Mouse (Mus musculus): ENCODE measurements around the gene Vegfb. TPM values are rescaled to one million over a fixed set of nuclear protein-coding genes. Genes with fewer than 3 reads are reported as not detected.

The Vegfb gene
- total RNA-seq (2021): 10 to 100 TPM; 73.4 to 94.4 TPM
- long read RNA-seq, experiment 1, transcript Vegfb-201 (7 exons, 1,281 nt): major isoform, 38 of 84 reads
- long read RNA-seq, experiment 1, transcript Vegfb-202 (7 exons, 1,158 nt): minor isoform, 30 of 84 reads
- long read RNA-seq, experiment 1, partial matches to known transcripts: 7 of 84 reads
- long read RNA-seq, experiment 1, other reads (novel, unspliced or antisense): 9 of 84 reads
- long read RNA-seq, experiment 2, transcript Vegfb-202 (7 exons, 1,158 nt): major isoform, 60 of 94 reads
- long read RNA-seq, experiment 2, transcript Vegfb-201 (7 exons, 1,281 nt): minor isoform, 25 of 94 reads
- long read RNA-seq, experiment 2, partial matches to known transcripts: 4 of 94 reads
- long read RNA-seq, experiment 2, other reads (novel, unspliced or antisense): 5 of 94 reads

DNA sequence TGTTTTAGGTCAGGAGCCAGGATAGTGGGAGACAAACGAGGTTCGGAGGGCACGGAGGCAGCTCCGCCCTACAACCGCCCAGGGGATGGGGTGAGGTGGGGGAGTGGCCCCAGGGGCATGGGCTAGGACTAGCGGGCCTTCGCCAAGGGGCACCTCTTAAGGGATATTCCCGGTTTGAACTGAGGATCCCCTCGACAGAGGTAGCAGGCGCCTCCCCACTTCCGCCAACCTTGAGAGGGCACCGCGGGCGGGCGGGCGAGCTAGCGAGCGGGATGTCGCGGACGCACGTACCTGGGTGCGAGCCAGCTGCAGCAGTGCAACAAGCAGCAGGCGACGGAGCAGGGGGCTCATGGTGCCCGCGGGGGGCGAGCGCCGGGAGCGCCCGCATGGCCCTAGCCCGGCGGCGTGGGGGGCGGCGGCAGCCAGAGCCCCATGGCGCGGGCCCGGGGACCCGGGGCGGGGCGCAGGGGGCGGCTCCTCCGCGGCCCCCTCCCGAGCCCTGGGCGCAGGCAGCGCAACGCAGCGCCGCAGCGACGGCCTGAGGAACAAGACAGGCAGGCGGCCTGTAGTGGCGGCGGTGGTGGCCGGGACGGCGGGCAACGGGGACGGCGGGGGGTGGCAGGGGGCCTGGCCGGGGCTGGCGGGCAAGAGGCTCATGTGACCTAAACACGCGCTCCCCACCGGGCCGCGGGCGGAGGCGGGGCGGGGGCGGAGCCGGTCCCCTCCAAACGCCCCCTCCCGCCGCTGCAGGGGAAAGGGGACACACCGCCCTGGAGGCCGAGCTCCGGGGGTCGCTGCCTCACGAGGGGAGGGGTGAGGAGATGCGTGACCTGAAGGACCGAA, at the start of gene Vegfb:
Vegfb (minus strand) TSS at position 591 of the 843 bp plus-strand sequence.
- peak; percentile 72 for DNase-seq

DNA sequence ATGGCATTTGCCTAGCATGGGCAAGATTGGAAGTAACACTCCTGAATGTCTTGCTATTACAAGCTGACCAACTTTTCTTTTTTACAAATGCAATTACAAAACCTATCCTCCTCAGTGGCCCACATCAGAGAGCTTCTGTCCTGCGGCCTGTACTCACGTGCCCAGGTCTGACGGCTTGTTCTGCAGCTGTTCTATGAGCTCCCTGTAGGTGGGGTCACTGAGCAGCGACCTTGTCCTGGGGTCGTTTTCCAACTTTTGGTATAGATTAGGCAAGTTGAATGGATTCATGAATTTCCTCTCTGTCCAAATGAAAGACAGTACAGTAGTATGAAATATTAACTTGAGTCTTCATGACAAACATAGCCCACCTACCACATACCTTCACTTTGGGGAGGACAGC, 46.6 kb upstream of the Vegfb start:
- DNase-seq: no peak

DNA sequence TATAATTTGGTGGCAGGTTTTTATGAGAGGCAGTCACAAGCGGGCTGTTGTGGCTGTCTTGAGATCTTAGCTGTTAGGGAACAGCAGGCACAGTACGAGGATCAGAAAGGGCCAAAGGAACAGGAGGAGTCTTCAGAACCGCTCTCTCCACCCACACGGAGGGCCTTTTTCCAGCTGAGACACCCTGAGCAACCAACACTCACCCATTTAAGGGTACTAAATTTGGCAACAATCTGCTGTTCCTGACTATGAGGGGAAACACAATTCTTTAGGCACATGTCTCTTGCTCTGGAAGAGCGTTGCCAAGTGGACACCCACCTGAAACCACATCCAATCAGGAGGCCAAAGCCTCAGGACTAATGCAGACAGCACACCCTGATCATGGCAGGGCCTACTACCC, 42.1 kb upstream of the Vegfb start:
- no peak for DNase-seq

DNA sequence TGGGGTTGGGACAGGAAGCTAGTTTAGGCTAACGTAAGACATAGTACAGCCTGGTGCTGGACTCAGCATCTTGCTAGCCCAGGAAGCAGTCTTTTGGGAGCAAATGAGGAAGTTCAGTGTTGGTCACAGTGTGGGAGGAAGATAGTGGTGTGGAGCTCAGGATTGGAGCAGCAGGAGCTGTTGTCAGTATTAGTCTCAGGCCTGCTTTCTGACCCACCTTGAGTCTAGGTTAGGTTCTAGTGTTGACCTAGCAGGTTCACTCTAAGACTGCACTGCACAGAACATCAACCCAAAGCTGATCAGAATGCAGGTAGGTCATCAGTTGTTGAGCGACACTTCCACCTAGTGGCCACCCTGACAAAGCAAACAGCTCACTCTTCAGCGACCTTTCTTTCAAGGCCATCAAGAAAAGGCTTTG, 32.8 kb upstream of the Vegfb start:
- no peak for DNase-seq

DNA sequence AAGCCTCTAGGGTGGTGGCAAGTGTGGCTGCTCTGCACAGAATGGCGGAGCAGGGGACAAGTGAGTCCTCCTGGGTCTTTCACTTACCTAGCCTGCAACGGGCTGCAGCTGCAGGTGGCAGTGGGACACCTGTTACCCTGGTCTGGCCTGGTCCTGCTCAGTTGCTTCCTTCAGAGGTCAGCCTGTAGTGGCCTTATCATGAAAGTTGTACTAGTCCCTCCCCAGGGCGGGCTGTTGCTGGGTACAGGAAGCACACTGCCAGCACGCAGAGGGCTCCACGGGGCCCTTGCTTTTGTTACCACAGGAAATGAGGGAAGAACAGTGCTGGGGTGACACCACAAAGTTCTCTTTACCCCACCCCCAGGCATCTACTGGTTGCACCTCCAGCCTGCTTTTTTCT, 31.7 kb upstream of the Vegfb start, which contains the start of gene Fermt3:
Fermt3 (minus strand) TSS at position 279 of the 400 bp plus-strand sequence.
- no peak for DNase-seq

DNA sequence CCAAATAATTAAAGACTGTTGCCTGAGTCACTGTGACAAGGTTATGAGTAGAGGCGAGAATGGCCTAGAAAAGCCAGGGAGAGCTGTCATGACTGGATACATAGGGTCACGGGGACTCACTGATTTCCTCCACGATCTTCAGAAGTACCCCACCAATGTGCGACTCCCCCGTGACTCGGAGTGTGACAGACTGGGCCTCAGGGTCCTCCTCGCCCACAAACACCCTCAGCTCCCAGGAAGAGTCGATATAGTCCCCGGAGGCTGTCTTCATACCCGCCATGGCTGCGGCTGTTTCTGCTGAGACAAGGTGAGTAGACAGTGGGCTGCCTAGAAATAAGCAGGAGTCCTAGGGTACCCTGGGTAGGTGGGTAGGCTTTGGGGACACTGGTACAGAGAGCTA, 31.1 kb upstream of the Vegfb start:
- no peak for DNase-seq

DNA sequence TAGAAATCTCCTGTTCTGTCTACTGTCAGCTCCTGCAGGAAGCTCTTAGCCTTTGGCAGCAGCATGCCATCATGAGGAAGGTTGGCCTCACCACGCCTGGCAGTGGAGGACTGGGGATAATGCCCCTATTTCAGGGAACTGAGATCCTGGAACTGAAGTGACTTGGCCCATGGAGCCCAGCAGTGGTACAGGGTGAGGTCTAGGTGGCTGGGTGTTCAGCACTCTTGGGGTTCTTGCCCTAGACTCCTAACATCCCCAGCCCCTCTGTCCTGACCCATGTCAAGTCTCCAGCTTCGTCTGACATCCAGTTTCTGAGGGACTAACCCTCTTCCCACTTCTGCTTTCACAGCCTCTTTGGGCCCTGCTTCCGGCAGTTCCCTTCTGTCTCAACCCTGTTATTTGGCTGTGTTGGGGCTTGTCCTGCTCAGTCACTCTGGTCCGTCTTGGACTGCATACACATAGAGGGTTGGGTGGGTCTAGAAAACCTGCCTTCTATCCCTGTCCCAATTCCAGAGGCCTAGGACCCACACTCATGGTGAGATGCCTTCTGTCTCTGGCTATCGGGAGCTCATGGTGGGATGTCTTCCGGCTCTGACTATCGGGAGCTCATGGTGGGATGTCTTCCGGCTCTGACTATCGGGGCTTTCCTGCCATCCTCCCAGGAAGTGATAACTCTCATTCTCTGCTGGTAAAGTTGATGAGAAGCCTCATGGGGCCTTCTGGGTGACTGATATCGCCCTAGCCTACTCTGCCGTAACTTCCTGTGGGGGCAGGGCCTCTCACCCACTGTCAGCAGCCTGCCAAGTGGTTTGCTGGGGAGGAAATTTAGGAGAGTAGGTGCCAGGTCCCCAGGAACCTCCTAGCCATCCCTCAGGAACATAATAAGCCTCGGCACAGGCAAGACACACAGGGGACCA, 30.3 kb upstream of the Vegfb start:
- no peak for DNase-seq

DNA sequence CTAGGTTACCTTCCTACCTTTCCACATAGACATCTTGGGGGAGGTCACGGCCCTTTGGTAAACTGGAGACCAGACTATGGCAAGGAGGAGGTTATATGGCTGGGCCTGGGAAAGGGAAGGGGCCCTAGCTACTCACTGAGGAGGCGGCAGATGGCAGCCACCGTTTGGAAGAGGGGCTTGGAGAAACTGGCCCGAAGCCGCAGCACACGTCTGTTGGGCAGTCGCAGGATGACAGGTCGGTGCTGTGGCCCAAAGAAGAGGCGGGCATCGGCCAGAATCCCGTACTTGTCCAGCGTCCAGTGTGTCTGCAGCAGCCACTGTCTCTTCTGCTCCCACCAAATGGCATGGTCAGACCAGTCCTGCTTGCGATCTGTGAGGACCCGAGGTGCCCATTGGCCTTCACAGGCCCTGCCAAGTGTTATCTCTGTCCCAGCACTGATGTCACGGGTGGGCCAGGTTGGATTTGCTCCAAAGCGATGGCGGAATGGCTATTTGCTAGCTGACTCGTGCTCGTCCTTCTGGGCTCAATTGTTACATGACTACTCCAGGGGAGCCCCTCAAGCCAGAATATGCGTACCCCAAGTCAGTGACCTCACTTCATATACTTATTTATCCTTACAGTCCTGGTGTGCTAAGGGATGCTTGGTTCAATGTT, 27.2 kb upstream of the Vegfb start:
- DNase-seq: no peak

DNA sequence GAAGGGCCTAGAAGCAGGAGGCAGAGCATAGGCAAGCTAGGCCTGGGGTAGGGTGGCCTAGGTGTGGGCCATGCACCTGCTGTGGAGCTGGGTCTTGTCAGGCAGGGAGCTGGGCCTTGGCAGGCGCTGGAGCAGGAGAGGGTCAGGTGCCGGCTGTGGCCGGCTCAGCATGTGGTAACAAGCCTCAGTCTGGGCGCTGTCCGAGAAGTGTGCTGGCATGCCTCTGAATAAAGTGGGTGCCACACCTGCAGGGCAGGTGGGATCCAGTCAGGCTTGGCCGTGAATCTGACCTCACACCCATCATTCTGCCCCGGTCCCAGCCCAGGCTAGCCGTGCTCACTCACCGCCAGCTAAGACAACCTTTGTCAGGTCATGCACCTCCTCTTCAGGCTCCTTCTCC, 26.5 kb upstream of the Vegfb start:
- no peak for DNase-seq

DNA sequence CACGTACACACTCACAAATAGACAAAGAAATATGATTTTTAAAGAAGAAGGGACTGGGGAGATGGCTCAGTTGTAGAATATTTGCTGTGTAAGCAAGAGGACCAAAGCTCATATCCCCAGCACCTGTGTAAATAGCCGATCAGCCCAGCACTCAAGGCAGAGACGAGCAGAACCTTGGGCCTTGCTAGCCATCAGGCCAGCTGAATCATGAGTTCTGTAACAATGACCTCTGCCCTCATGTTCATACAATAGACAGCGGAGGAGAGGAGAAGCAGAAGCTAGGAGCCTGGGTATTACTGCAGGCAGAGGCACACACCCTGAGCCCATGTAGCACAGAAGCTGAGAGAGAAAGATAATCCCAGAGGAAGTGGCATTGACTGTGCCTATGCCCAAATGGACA, 25.0 kb upstream of the Vegfb start:
- DNase-seq: no peak

DNA sequence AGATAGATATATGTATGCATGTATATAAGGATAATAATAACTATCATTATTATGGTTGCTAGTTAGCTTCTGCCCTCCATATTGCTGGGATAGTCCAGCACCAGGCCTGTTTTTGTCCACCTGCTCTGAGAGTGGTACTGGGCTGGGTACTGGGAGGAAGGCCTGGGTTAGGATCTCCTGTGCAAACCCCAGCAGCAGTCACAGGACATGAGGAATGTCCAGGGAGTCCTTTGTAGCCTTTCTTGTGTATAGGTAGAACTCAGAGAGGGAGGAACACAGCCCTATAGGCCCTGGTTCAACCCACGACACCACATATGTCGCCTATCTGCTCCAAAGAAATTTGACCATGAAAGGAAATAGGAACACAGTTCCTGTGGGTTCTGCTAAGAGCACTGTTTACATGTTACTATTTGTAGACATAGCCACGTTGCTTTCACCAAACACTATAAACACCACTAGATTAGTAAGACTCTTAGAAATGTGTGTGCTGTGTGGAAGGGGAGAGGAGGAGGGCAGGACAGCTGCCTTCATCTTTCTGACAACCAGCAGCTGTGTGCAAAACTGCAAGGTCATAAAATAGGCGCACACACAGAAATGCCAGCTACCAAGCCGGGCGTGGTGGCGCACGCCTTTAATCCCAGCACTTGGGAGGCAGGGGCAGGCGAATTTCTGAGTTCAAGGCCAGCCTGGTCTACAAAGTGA, 19.6 kb upstream of the Vegfb start:
- DNase-seq: no peak

DNA sequence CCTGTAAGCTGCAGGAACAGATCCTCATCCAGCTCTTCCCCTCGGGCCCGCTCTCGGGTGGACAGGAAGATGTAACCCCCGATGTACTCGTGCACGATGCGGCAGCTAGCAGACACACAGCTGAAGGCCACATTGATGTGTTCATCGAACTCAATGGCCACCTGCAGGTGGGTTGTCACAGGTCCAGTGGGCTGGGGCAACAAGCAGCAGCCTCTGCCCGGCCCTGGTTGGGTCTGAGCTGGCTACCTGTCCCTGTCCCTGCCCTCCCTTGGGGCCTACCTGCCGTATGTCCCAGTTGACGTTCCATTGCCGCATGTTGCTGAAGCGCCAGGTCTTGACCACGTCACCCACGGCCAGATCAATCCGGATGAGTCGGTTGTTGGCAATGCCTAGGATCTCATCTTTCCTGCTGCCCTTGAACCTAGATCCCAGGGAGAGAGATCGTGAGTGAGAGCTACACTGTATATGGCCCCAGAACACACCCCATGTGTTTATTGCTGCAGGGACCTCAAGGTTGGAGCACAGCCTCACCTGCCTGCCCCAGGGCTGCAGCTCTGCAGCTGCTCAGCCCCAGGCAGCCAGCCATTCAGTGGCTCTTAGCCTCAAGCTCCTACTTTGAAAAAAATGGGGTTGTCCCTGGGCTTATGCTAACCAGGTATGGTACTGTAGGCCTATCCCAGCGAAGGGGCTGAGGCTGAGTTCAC, 12.1 kb upstream of the Vegfb start:
- DNase-seq: no peak

DNA sequence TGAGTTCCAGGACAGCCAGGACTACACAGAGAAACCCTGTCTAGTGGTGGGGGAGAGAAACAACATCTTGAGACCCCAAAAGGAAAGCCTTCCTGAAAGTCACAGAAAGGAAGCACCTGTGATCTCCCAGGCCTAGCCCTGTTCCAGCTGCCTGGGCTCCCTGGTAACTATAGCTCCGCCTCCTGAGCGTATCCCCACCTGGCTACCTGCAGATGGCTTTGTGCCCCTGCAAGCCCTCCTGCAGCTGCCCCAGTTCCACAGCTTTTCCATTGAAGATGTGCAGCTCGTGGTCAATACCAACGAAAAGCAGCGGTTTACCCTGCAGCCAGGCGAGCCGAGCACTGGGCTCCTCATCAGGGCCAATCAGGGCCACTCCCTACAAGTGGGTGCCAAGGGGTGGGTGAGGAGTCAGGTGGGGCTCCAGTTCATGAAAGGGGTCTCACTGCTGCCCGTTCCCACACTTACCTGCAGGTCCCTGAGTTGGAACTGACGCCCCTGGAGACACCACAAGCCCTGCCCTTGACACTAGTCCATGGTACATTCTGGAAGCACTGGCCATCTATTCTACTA, 10.4 kb upstream of the Vegfb start:
- no peak for DNase-seq

DNA sequence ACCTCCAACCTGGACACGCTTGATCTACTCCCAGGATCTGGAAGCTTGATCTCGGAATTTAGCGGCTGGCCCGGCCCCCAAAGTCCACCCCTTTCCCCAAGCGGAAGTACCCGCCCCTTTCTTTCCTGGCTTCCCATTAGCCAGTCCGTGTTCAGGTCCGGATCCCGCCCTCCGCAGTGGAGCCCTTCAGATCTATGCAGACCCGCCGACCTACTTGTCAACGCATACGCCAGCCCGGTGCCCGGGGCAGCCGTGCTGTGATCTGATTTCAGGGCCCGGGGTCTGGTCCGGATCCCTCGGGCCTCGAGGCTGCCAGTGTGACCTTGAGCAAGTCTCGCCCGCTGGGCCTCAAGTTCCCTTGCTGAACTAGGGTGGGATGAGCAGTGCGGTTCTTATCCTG, 8.6 kb upstream of the Vegfb start, which contains the start of the genes Nudt22 and Trpt1:
Nudt22 (minus strand) TSS at position 112 of the 400 bp plus-strand sequence.
Trpt1 (plus strand) TSS at position 126 of the 400 bp plus-strand sequence.
- peak; percentile 83 for DNase-seq

DNA sequence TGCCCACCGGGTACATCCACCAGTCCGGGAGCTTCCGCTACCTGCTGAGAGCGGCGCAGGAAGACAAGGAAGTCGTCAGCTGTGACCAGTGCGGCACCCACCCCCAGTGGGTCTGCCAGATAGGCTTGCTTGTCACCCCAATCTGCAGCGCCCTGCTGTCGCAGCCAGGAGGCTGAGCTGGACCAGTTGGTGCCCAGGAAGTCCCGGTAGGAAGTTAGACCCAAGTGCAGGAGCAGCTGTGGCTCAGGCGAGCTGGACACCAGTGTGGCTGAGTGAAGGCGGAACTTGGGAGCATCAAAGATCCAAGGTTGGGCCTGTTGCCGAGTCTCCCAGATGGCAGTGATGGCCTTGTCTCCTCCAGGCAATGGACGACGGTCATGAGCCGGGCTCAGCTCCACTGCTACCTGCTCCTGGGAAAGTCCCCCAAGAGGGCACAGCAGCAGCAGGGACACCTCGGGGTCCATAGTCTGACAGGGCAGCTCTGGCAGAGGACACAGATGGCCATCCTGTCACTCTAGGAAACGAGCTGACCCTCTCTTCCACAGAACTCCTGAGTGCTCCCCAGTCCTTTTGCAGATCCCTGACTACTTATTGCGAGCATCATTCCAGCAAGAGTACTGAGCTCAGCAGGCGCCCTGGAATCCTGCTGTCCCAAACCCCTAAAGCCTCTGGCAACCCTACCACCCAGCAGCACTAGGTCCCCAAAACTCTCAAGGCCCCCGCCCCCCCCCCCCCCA, 8.0 kb upstream of the Vegfb start:
- no peak for DNase-seq

DNA sequence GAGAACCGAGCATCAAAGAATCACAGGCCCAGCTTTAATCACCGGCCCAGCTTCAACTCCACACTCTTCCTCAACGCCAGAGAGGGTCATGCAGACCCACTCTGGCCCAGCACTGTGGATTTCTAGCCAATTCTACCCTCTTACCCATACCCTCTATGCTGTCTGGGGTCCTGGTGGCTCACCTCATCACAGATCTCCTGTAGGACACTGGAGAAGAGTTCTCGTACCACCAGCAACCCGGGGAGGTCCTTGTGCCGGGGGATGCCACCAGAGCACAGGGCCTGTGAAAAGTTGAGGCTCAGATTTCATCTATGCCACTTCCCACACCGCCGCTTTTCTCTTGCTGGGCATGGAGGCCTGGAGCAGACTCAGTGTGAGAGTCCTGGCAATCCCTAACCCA, 7.0 kb upstream of the Vegfb start:
- no peak for DNase-seq

DNA sequence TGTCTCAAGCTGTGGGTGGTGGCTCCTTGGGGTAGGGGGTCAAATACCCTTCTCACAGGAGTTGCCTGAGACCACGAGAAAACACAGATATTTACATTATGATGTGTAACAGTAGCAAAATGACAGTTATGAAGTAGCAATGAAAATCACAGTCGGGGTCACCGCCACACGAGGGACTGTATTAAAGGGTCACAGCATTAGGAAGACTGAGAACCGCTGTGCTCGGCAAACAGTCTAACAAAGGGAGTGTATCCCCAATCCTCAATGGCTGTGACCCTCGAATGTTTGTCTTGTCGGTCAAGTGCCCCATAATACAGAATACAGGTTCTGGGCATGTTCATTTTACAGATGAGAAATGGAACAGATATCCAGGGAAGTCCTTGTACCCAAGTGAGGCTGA, 6.6 kb upstream of the Vegfb start:
- no peak for DNase-seq

DNA sequence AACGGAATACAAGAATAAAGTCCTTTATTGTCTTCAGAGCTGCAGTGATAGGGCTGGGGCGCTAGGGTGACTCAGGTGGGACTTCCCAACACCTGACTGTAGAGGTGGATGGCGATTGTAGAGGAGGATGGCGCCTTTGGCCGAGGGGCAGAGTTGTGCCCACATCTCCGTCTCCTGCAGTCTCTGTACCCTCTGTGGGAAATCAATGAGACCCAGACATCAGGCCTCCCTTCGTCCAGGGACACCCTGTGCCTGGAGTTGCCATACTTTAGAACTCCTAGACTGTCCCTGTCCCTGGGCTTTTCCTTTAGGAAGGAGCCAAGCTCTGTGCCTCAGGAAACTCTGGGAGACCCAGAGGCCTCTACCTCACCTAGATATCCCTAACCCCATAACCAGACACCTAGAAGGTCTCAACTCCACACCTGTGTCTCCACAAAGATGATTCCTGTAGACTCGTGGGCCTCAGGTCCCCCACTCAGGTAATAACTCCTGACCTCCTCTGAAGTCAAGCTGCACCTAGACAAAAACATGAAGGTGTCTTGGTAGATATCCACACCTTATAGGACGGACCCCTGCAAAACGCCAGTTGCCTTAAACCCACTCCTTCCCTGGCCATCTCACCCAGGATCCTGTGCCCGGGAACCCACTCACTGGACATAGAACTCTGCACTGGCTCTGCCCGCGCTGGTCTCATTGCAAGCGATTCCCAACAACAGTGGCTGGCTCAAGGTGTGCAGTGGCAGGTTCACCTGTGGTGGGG, 5.7 kb upstream of the Vegfb start:
- DNase-seq: no peak

Measured in gastrocnemius, postnatal 10 days (tissue).